Mouse (Mus musculus): ENCODE measurements around the gene Homez.

- TF ChIP-seq EP300 (IDR thresholded peaks at IDR 0.05): no peak
- TF ChIP-seq CTCF (IDR thresholded peaks at IDR 0.05): no peak
Observed at GRCm38 (mm10) chr14:54864313-54865036, 6.3 kb downstream of the Homez start.

Measured in lung, postnatal 0 days (tissue).